Mouse (Mus musculus) hindbrain, embryonic 12.5 days (tissue): Measurements from ENCODE around the gene Eif4b. TPM values are rescaled to one million over a fixed set of nuclear protein-coding genes. Genes with fewer than 3 reads are reported as not detected.

Experiments used
- ATAC-seq: fragments of 200-750 bp; cut with Nextera tagmentation; 2 replicates; pipeline ENCODE4 v1.8.0; 2017; ENCODE audit warnings: moderate TSS enrichment; ENCODE audit not compliant: low FRiP score
- H3K27ac ChIP-seq: fragments of 300-500 bp; sonication (generic); 2 replicates; pipeline ENCODE4 v1.5.1; 2016; ENCODE audit warnings: mild to moderate bottlenecking
- H3K27me3 ChIP-seq: fragments of 300-500 bp; sonication (generic); 2 replicates; pipeline ENCODE4 v1.6.1; 2016; ENCODE audit warnings: mild to moderate bottlenecking
- H3K36me3 ChIP-seq: fragments of 300-500 bp; sonication (generic); 2 replicates; pipeline ENCODE4 v1.6.1; 2016; ENCODE audit warnings: mild to moderate bottlenecking
- H3K4me1 ChIP-seq: fragments of 300-500 bp; sonication (generic); 2 replicates; pipeline ENCODE4 v1.6.1; 2016
- H3K4me2 ChIP-seq: fragments of 300-500 bp; sonication (generic); replicated peaks from 2 replicates; pipeline ENCODE4 v1.6.1; 2016; ENCODE audit warnings: mild to moderate bottlenecking
- H3K4me3 ChIP-seq: fragments of 300-500 bp; sonication (generic); 2 replicates; pipeline ENCODE4 v1.5.1; 2016; ENCODE audit warnings: mild to moderate bottlenecking
- H3K9ac ChIP-seq: fragments of 300-500 bp; sonication (generic); 2 replicates; pipeline ENCODE4 v1.6.1; 2016; ENCODE audit warnings: mild to moderate bottlenecking, moderate library complexity
- H3K9me3 ChIP-seq: fragments of 300-500 bp; sonication (generic); replicated peaks from 2 replicates; pipeline ENCODE4 v1.6.1; 2016; ENCODE audit warnings: mild to moderate bottlenecking
- WGBS: fragments of 180-500 bp; shearing (Covaris S2); methylation state at CpG from one replicate; pipeline ENCODE4 v1.1.7; 2016; 5-methylcytosine and 5-hydroxymethylcytosine counted together
- polyA plus RNA-seq: library from polyadenylated mRNA; unstranded; fragments of >200 nt; fragmentation: Nextera tagmentation; extraction: Ambion mirVana; gene quantifications from 2 replicates; pipeline ENCODE4 v1.2.1, GENCODE M21; 2016

Eif4b gene
- polyA plus RNA-seq, 1 experiment from 2014 or later, result 94.0 TPM

GRCm38 (mm10) chr15:102141120-102141519 lies 67.5 kb downstream of the Eif4b start:
- ATAC-seq, result no peak

GRCm38 (mm10) chr15:102142914-102143912 lies 69.6 kb downstream of the Eif4b start:
- no peak overlapping the region for H3K4me2 ChIP-seq
- H3K27me3 ChIP-seq, result peaks cover 42% of the 10 kb centered on the region
- H3K4me1 ChIP-seq, result peaks cover 7% of the 10 kb centered on the region
- no peak for ATAC-seq
- 57% methylated on average over 23 of the region's 23 CpGs for WGBS
- H3K36me3 ChIP-seq, result no peaks in the 10 kb centered on the region
- H3K9ac ChIP-seq, result no peak overlapping the region
- H3K27ac ChIP-seq, result no peak overlapping the region
- H3K9me3 ChIP-seq, result no peaks in the 10 kb centered on the region
- H3K4me3 ChIP-seq, result no peak overlapping the region

More at GRCm38 (mm10) chr15:102141120-102141519, 67.5 kb downstream of the Eif4b start:
- 87% methylated on average over 5 of the region's 5 CpGs for WGBS
- peaks cover 41% of the 10 kb centered on the region for H3K27me3 ChIP-seq
- H3K4me1 ChIP-seq, result peaks cover 14% of the 10 kb centered on the region
- H3K4me3 ChIP-seq, result no peak overlapping the region
- no peak overlapping the region for H3K27ac ChIP-seq
- no peaks in the 10 kb centered on the region for H3K9me3 ChIP-seq
- no peak overlapping the region for H3K9ac ChIP-seq
- no peak overlapping the region for H3K4me2 ChIP-seq
- no peaks in the 10 kb centered on the region for H3K36me3 ChIP-seq

DNA sequence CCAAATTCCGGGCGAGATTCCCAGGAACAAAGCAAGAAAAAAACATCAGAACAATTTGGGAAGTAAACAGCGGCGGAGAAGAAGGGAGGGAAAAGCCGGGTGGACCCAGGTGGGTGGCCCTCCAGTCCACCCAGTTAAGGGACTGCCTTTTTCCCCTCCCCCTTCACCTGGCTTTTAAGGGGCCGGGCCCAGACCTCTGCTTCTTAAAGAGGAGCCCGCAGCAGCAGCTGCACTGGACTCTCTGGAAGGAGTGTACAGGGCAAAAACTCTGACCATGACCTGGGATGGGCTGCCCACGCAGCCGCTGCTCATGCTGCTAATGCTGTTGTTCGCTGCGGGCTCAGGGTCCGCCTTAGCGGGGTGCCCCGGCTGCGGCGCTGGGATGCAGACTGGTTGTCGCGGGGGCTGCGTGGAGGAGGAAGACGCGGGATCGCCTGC lies 70.7 kb downstream of the Eif4b start, which contains the start of gene Igfbp6:
Gene Igfbp6, plus strand, starts transcription at position 89 of the 438 bp plus-strand sequence.
- peaks cover 7% of the 10 kb centered on the region for H3K4me1 ChIP-seq
- WGBS, result 5% methylated on average over 22 of the region's 22 CpGs
- no peaks in the 10 kb centered on the region for H3K36me3 ChIP-seq
- H3K9ac ChIP-seq, result 0 out of 2 replicates have a peak within 1 kb of the TSS, but pooled peaks have one; percentile 23
- H3K4me3 ChIP-seq, result peak within 1 kb of the TSS; percentile 21
- H3K27me3 ChIP-seq, result peaks cover 42% of the 10 kb centered on the region
- peak within 1 kb of the TSS; percentile 42 for H3K4me2 ChIP-seq
- ATAC-seq, result no peak
- H3K9me3 ChIP-seq, result no peaks in the 10 kb centered on the region
- H3K27ac ChIP-seq, result no peak within 1 kb of the TSS

DNA sequence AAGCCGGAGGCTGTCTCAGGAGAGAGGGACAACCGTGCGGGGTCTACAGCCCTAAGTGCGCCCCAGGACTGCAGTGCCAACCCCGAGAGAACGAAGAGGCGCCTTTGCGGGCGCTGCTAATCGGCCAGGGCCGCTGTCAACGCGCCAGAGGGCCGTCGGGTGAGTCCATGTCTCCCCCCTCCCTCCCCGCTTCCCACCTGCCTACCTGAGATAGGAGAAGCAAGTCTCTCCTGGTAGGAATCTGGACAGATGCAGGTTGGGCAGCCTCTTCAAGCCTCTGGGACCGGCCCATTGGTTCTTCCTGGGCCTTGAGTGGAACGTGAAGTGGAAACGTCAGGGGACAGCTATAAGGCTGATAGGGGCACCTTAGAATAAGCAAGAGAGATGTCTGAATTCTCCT lies 71.2 kb downstream of the Eif4b start:
- Histone ChIP-seq H3K4me2 (peak overlapping the region; percentile 42), H3K36me3 (no peaks in the 10 kb centered on the region), H3K9me3 (no peaks in the 10 kb centered on the region), H3K27me3 (peaks cover 42% of the 10 kb centered on the region), H3K4me1 (peaks cover 7% of the 10 kb centered on the region), H3K4me3 (peak overlapping the region; percentile 21), H3K27ac (no peak overlapping the region), H3K9ac (0 out of 2 replicates have a peak overlapping the region, but pooled peaks have one; percentile 23)
- 14% methylated on average over 19 of the region's 19 CpGs for WGBS
- no peak for ATAC-seq

- WGBS, result 91% methylated on average over 10 of the region's 10 CpGs
- Histone ChIP-seq H3K4me1 (peaks cover 7% of the 10 kb centered on the region), H3K9me3 (no peaks in the 10 kb centered on the region), H3K4me3 (no peak overlapping the region), H3K27me3 (peaks cover 42% of the 10 kb centered on the region), H3K4me2 (no peak overlapping the region), H3K27ac (no peak overlapping the region), H3K9ac (no peak overlapping the region), H3K36me3 (no peaks in the 10 kb centered on the region)
- ATAC-seq, result no peak
These were observed 71.8 kb downstream of the Eif4b start for GRCm38 (mm10) chr15:102145330-102145729.

- Histone ChIP-seq H3K36me3 (no peaks in the 10 kb centered on the region), H3K27me3 (peaks cover 42% of the 10 kb centered on the region), H3K4me3 (no peak overlapping the region), H3K4me1 (peaks cover 11% of the 10 kb centered on the region), H3K27ac (no peak overlapping the region), H3K9me3 (no peaks in the 10 kb centered on the region), H3K9ac (no peak overlapping the region), H3K4me2 (no peak overlapping the region)
- ATAC-seq, result no peak
- WGBS, result 87% methylated on average over 5 of the region's 5 CpGs
These were observed 72.5 kb downstream of the Eif4b start for GRCm38 (mm10) chr15:102146089-102146488.

Other genes starting within 250 kb of the Eif4b start
- 4.2 and 4.4 TPM in 2 replicates for gene Krt1, start 223.0 kb upstream of the Eif4b start, polyA plus RNA-seq
- not detected in 2 replicates for gene Krt77, start 204.1 kb upstream of the Eif4b start, polyA plus RNA-seq
- not detected in 2 replicates for gene Krt76, start 180.9 kb upstream of the Eif4b start, polyA plus RNA-seq
- gene Krt4, start 149.0 kb upstream of the Eif4b start, polyA plus RNA-seq, result 0.21 TPM in 1 of 2 replicates, not detected in the other
- gene Krt79, start 133.4 kb upstream of the Eif4b start, polyA plus RNA-seq, result not detected in 2 replicates
- gene Krt78, start 119.5 kb upstream of the Eif4b start, polyA plus RNA-seq, result not detected in 2 replicates
- 18.2 and 28.2 TPM in 2 replicates for gene Krt8, start 69.3 kb upstream of the Eif4b start, polyA plus RNA-seq
- gene Krt18, start 45.6 kb upstream of the Eif4b start, polyA plus RNA-seq, result 19.8 and 30.0 TPM in 2 replicates
- 21.8 and 22.7 TPM in 2 replicates for gene Tns2, start 26.6 kb downstream of the Eif4b start, polyA plus RNA-seq
- gene Spryd3, start 62.5 kb downstream of the Eif4b start, polyA plus RNA-seq, result 28.1 and 29.2 TPM in 2 replicates
- gene Igfbp6, start 70.6 kb downstream of the Eif4b start, polyA plus RNA-seq, result 0.42 TPM in 1 of 2 replicates, not detected in the other
- 0.09 TPM in 1 of 2 replicates, not detected in the other for gene Soat2, start 76.8 kb downstream of the Eif4b start, polyA plus RNA-seq
- 111 and 113 TPM in 2 replicates for gene Zfp740, start 129.5 kb downstream of the Eif4b start, polyA plus RNA-seq
- gene Csad, start 131.0 kb downstream of the Eif4b start, polyA plus RNA-seq, result 49.3 and 53.5 TPM in 2 replicates
- 1.1 and 2.2 TPM in 2 replicates for gene Itgb7, start 158.2 kb downstream of the Eif4b start, polyA plus RNA-seq
- 42.2 and 45.6 TPM in 2 replicates for gene Rarg, start 183.7 kb downstream of the Eif4b start, polyA plus RNA-seq
- 0.30 and 0.49 TPM in 2 replicates for gene Gm9918, start 196.8 kb downstream of the Eif4b start, polyA plus RNA-seq
- gene Mfsd5, start 205.7 kb downstream of the Eif4b start, polyA plus RNA-seq, result 54.2 and 54.9 TPM in 2 replicates
- 26.7 and 27.3 TPM in 2 replicates for gene Espl1, start 222.5 kb downstream of the Eif4b start, polyA plus RNA-seq